Mouse (Mus musculus): Measurements from ENCODE around the gene Nfkb1.

Nfkb1 gene

DNA sequence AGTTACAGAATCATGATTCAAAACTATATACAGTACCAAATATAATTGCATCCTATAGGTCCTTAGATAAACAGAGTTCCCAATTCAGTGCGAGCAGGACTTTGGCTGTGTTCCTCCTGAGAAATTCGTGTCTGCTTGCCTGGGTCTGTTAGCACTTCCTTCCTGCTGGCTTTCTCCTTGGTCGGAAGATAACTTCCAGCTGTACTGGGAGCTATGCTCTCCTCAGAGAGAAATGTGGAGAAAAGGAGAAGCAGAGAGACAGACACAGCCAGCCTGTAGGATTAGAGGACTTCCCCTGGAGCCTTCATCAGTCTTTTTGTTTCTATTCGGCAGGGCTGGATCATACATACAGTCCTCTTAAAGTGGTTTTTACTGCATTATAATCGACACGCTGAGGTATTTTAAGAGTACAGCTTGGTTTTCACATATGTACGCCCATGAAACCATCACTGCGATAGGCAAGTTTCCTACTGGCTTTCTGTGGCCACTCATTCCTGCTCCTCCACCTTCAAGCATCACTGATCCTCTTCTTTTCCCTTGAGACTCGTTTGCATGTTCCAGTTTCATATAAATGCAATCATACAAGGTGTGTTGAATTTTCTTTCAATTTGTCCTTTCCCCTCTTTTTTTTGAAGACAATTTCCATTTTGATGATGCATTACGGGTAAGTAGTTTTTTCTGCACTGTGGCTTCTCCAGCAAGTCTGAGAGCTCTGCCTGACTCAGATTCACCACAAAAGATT is 8.3 kb upstream of the Nfkb1 start:
- DNase-seq = no peak

DNA sequence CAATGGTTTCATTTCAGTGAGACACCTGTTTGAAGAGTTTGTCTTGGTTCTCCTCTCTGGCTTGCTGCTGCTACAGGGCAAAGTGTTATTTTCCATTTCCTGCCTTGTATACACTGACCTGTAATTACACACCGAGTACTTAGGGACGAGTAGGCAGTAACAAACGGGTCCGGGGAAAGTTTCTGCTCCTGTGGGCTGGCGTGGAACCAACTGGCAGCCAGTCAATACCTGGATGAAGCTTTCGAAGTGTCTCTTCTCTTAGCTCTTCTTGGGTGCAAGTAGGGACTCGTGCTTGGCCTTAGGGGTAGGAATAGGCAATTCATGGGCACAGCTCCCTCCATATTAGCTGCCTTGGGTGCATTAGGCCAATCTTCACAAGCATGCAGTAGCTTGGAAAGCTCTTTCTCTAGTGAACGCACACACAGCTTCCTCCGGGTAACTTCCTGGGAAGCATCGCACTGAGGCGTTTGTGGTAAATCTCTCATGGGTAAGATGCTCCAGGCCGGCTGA is 7.2 kb upstream of the Nfkb1 start:
- DNase-seq = no peak

DNA sequence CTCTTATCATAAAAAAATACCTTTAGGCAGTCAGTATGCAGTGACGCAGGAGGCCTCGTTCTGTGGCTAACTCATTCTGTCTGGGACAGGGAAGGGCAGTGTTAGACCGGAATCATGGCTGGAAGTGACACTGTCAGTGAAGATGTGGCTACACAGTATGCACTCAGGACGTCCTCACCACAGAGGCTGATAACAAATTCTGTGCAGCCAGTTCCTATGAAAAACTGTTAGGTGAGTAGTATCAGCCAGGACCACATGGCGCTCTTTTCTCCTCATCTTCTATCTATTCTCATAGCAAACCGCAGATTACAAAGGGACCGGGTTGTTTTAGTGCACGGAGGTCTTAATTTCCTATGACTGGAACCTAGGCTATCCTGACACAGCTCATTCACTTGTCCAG is 4.9 kb upstream of the Nfkb1 start:
- no peak for DNase-seq

DNA sequence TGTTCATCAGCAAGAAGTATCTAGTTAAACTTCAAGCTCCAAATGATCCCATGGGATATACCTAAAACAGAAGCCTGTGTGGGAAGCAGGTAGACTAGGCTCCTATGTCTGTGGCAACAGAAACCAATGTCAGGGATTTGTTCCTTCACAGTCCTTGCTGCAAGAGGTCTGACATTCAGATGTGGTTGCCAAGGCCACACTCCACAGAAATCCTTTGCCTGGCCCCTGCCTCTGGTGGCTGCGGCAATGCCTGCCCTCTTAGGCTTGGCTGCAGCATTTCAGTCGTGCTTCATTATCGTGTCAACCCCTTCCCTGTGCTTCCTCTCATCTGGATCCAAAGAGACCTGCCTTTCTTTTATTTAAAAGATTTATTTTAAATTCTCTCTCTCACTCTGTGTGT is 1.7 kb upstream of the Nfkb1 start:
- DNase-seq = no peak

DNA sequence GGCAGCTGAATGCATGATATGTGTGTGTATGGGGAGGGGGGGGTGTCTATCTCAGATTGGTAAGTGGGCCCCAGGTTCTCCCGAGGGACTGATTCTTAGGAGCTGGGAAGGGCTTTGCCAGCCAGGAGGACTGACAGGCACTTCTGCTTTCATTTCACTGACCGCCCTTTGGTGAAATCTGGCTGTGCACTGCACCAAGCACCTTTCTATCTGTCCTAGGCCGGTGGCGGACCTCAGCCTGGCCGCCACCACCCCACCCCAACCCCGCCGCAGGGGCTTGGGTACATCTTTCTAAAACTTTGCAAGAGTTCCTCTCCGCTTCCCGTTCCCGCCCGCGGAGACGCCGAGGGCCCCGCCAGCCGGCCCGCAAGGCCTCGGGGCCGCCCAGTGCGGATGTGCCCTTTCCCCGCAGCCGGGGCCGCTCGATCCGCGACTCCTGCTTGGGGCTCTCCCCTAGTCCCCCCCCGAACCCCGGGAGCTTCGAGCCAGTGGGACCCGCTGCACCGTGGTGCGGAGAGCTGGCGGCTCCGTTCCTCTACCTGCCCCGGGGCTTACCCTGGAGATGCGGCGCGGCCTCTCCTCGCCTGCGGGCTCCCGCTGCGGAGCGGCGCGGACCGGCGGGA is 668 bp downstream of the Nfkb1 start:
- peak; percentile 55 for DNase-seq

DNA sequence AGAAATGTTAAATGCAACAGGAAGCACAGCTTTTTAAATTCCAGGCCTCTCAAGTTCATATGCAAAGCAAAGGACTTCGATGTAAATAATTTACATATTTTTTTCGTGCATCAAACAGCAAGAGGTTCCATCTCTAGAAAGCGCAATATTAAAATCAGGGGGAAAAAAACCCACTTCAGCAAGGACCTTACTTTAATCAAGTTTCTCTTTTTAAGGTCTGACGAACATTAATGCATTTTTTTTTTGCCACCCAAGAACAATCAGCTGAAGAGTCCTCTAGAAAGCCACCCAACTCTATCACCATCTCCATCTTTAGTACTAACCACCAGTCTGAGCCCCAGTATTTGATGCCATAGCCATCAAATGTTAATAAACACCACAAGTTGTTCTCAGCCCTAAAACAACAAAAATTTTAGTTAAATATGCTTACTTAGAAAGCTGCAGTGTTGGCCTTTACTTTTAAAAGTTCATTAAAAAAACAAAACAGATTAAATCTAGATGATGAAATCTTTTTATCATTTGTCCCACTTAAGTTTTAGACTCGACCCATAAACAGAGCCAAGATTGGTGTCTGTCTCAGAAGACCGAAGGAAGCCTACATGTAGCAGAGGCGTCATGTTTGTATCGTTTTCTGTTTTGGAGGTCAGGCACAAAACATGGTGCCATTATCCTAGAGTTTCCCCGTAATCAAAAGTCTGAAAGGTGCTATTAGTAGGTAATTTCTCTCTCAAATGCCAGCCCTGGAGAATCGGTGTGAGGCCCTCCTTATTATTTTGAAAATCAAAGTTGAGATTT is 1.4 kb downstream of the Nfkb1 start:
- DNase-seq = no peak

DNA sequence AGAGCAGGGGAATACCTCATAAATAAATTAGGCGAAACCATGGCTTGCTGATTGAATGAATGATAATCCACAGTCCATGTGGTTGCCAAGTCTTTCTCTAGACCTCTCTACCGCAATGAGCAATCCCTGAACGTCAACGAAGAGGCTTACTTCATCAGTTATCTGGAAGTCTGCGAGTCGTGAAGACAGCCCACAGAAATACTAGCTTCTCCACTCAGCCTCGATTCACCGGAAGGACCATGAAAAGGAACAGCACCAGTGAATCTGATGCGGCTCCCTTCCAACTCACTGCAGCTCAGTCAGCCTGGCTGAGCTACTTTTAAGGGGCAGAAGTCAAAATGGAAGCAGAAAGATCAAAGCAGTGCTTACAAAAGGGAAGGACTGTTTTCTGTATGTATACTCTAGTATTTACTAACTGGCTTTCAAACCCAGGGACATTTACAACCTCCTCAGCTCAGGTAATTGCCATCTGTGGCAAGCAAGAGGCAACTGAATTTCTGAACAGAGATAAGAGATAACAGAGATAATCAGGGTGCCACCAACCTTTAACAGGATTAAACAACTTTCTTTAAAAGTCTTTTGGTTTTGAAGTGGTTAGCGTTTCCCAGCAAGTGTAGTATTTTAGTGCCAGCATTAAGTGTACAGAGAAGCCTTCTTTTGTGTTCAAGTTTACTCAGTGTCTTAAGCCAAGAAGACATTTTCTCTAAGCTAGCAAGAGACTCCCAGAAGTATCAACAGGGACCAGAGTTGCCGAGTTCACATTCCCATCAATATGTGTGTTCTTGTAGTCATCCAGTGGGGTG is 2.2 kb downstream of the Nfkb1 start:
- DNase-seq = no peak

DNA sequence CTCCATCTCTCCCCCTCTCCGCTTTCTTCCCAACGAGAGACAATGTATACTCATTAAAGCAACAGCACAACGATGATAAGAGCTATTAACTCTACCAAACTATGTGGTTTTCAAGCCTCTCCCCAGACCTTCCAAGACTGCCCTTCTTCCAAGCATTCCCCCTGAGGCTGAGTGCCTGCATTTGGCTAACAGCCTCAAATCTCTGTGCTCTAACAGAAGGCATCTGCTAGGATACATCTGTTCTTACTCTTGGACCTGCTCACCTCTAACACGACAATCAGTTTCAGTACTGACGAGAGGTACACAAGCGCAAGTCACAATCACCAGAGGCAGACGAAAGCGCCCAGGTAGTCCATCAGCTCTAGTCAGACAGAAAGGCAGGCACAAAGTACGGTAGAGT is 3.4 kb downstream of the Nfkb1 start:
- DNase-seq = no peak

DNA sequence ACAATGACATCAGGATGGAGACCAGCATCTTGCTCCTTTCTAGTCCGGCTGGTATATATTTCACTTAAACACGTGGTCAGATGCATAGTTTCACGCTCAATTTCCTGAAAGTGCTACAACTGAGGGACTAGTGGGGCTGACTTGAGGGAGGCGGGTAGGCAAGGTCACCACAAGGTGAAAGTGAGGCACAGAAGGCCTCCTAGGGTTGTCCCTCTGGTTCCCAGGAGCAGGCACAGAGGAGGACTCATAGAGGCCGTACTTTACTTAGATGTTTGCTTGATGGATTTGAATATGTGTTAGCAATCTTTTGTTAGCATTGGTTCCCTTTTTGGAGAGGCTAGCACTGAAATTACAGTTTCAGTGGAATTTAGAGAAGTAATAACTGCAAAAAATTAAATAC is 4.9 kb downstream of the Nfkb1 start:
- DNase-seq = no peak

DNA sequence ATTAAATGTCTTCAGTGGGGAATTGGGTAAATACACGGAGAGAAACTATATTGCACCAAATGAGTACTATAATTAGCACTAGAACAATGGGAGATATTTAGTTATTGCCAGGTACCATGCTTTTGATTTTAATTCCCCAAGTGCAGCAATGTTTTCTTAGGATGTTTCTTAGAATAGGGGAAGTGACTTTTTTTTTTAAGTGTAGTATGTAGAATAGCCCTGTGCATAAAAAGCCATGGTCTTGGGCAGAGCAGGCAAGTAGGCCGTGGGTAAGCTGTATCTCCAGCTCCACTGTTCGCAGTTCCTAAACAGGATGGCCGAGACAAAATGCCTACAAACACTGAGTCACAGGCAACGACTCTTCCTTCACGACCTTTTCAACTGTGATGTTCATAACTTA is 8.1 kb downstream of the Nfkb1 start:
- no peak for DNase-seq

DNA sequence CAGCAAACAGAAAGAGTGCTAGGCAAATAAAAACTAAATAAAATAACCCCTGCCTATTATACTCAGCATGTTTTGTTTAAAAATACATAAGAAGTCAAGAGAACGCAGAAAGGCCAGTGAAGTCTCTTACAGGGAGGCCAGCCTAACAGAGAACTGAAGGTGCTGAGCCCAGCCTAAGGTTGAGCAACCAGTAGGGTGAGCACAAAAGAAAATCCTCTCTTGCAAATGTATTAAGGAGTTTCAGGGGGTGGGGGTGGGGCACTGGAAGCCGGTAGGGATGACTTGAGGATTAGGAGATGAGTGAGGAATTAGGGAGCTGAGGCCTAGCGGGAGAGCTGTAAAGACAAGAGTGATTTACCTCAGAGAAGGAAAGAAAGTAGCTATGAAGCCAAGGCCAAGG is 9.1 kb downstream of the Nfkb1 start:
- DNase-seq = no peak

DNA sequence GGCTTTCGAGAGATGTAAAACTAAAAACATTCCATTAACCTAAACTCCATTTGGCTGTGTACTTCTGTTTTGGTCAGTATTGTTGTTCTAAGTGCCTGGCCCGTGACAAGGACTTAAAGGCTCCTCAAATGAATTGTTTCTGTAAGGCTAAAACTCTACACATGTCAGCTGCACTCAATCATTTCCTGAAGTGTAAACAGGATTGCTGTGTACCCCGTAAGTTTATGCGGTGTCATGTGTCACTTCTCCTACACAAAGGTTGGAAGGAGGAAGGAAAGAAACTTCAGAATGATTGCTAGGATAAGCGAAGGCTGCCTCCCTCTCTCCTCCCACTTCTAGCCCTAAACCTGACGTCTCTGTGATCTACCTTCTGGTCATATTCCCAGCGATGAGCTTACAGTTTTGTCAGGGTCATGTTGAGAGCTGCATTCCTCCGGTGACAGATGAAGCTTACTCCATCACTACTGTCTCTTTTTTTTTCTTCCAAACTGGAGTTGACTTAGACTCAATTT is 10.0 kb downstream of the Nfkb1 start:
- DNase-seq = no peak

DNA sequence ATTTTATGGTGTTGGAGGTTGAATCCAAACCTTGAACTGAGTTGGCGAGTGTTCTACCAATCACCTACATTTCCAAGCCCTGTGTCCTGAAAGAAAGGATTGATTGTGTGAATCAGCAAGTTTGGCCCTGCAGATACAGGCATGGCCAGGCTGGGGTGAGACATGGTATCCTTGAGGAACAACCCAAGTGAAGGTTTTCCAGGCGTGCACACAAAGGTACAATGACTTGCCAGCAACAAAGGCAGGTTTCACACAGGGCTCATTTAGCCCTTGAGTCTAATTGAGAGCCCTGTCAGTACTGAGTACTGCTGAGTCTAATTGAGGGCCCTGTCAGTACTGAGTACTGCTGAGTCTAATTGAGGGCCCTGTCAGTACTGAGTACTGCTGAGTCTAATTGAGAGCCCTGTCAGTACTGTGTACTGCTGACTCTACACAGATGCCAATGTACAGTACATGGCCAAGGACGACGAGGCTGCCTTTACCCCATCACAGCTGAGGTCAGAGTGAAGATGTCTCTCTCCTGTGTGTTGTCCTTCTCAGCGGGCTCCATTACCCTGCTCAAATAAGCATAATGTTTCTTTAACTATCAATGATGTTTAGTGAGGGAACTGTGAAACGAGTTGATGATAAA is 11.0 kb downstream of the Nfkb1 start:
- DNase-seq = no peak

DNA sequence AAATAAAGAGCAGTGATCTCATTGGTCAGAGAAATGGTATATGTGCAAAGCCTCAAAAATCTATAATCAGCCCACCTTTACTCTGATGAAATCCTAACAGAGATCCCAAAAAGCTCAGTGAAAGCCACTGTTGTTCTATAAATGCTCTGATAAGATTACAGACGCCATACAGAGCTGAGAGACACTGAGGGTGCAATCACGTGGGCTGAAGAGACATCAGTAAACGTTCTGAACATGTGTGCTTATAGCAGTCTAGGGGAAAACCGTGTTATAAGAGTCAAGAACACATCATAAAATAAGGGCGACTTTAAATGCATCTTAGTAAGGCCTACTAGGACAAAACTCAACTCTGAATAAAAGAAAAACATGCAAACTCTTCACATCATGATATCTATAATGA is 14.3 kb downstream of the Nfkb1 start:
- no peak for DNase-seq

DNA sequence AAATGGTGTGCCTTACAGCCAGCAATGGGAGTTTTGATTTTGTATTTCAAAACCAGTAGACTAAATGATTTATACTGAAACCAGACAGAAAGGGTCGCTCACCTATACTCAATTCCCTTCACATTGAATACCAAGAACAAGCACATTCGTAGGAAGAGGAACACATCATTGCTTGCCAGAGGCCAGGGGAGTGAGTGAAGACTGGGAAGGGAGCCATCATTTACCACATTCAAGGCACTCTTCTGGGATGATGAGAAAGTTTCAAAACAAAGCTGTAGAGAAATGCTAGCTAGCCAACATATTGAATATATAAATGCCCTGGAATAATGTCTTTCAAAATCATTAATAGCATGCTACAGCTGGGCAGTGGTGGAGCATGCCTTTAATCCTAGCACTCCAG is 15.0 kb downstream of the Nfkb1 start:
- DNase-seq = no peak

DNA sequence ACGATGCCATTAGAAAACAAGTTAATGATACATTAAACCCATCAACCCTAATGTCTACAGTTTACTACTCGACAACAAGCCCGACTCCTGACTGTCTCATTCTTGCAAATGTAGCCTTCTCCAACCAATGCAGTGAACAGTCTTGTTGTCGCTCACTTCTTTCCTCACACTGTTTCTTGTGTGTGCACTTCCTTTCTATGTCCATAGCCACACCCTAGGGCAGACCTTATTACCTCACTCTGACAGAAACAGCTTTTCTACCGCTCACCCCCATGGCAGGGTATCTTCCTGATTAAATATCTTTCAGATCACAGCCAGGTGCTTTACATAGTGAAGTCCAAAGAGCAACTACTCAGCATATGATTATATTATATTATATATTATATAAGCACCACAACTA is 15.9 kb downstream of the Nfkb1 start:
- DNase-seq = no peak

DNA sequence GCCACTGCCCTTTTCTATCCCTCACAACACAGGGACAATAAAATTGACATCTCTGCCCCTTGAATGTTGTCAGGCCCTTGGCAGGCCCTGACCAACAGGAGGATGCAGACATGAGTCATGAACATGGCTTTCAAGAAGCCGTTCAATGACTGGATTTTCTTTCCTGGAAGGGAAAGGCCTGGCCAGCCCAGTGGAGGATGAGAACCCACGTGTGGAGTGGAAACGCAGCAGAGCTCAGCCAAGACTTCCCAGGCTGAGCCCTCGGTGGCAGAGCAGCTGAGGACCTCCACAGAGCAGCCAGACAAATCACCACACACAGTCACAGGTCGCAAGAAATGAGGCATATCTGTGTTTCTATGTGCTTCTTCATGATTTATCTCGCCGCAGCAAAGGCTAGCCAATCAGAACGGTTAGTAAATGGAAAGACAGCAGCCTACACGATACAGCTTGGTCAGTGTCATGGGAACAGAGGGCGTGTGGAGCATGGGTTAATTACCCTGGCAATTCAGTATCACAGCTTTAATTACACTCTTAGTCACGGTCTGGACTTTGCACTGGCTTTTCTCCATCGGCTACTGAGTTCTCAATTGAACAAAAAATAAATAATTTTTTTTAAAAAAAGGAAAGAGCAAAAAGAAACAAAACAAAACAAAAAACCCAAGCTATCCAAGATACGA is 16.5 kb downstream of the Nfkb1 start:
- no peak for DNase-seq

DNA sequence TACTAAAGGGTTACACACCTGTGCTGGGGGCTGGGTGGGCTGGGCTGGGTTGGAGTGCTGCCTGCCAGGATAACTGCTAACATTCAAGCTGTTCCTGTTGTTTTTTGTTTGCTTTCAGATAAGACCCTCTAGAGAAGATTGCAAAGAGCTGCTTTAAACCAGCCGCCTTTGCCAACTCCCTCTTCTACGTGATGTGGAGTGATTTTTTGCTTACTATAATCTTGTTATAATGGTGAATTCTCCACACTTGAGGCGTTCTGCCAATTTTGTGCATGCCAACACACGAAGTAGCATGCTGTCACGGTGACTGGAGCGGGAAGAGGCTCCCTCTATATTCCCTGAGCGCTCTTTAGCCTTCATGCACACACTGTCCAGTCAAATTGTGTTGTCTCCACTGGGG is 17.7 kb downstream of the Nfkb1 start:
- peak; percentile 77 for DNase-seq

DNA sequence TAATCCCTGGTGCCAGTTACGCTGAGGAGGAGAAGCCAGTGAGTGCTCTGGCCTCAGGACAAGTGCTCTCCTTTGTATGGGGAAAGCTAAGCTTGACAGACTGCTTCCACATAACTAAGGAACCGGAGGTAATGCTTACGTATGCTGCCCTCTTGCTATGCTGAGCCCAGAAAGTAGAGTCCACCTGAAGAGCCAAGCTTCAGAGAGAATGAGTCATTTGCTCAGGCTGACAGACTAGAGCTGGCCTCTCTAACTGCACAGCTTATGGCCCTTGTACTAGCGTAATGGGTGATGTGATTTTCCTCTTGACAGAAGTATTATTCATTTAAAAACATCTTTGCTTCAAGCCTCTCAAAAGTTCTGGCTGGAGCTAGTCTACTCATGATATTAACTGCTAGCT is 18.3 kb downstream of the Nfkb1 start:
- no peak for DNase-seq

DNA sequence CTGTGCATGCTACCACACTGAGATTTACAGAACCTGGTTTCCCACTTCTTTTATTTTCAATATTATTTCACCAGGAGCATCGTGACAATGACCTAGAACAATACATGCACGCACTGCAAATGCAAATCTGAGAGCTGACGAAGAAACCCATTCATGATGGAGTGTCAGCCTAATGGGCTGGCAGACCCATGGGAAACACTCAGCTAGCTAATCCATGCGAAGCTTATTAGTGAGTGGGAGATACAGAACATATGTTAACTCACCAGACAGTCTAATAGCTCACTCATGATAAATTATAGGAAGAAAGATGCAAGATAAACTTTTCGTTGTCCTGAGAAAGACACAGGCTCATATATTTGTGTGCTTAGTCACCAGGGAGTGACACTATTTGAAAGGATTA is 19.2 kb downstream of the Nfkb1 start:
- DNase-seq = no peak

DNA sequence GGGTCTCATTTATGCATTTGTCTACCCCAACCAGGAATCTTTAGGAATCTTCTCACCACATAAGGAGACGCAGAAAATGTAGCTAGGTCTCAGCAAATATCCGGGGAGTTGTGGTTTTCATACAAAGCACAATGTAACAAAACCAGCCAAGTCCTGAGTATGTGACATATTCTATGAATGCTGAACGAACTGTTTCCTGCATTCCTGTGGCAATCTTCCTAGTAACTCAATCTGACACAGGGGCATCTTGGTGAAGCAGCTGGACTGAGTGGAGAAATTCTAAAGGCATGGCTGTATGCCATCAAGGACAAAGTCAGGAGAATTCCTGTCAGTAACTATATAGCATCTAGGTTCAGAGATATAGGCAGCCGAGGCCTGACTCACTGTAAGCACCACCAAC is 20.5 kb downstream of the Nfkb1 start:
- DNase-seq = no peak

DNA sequence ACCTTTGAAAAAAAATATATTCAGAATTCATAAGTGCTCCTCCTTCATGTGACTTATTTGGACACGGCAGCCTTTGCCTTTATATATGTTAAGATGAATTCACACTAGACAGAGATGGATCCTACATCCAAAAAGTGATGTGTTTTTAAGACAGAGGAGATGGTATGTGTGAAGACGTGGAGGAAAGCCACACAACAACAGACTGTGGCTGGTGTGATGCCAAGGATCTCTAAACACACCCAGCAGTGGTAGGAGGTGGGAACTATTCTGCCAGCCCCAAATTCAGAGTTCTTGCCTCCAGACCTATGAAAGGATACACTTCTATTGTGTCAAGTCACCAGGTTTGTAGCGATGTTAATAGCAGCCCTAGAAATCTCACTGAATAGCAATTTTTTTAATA is 24.3 kb downstream of the Nfkb1 start:
- no peak for DNase-seq
